Mouse (Mus musculus): ENCODE measurements at regions not wholly inside any gene's neighbourhood (a gene's known extent, or its start where the extent isn't known, plus 50 kb on each side); places are given as distances from the start of the nearest gene placed in this dataset.

GRCm38 (mm10) chr4:89621260-89621659, 58.0 kb upstream of the Dmrta1 start:
- no peak for TF ChIP-seq MAX (IDR thresholded peaks at IDR 0.05; ENCODE audit: low read depth)
- TF ChIP-seq POLR2AphosphoS2 (IDR thresholded peaks at IDR 0.05; ENCODE audit: insufficient read length, low read depth), result no peak
- no peak for TF ChIP-seq POLR2A (IDR thresholded peaks at IDR 0.05; ENCODE audit: insufficient read length, low read depth)
- TF ChIP-seq E2F4 (IDR thresholded peaks at IDR 0.05; ENCODE audit: insufficient read depth), result no peak
- no peak for TF ChIP-seq CEBPB (IDR thresholded peaks at IDR 0.05; ENCODE audit: insufficient read depth, poor library complexity, severe bottlenecking)
- TF ChIP-seq USF1 (IDR thresholded peaks at IDR 0.05; ENCODE audit: low read depth), result no peak
- TF ChIP-seq TCF12 (IDR thresholded peaks at IDR 0.05; ENCODE audit: insufficient read depth, poor library complexity, severe bottlenecking), result no peak
- TF ChIP-seq MYOG (IDR thresholded peaks at IDR 0.05; ENCODE audit: control insufficient read depth in 1 of 3, insufficient read depth in 1 of 3, insufficient read length in 2 of 3, low read depth in 2 of 3), result no peak
- TF ChIP-seq SRF (IDR thresholded peaks at IDR 0.05; ENCODE audit: control insufficient read depth, insufficient read length, low read depth), result no peak
- no peak for TF ChIP-seq TCF3 (IDR thresholded peaks at IDR 0.05; ENCODE audit: insufficient read length, low read depth)
- TF ChIP-seq REST (IDR thresholded peaks at IDR 0.05; ENCODE audit: insufficient read depth, insufficient read length), result no peak

All from myocyte (in vitro differentiated cells).